Mouse (Mus musculus) spleen, adult 18-20 months (tissue): Measurements from ENCODE around the gene Igfbp2.

Experiments used
- DNase-seq, 2 experiments: peaks; one replicate each; pipeline ENCODE4 v3.0.0; 2022; ENCODE audit warnings: mixed read lengths in 2 of 2

The Igfbp2 gene

DNA sequence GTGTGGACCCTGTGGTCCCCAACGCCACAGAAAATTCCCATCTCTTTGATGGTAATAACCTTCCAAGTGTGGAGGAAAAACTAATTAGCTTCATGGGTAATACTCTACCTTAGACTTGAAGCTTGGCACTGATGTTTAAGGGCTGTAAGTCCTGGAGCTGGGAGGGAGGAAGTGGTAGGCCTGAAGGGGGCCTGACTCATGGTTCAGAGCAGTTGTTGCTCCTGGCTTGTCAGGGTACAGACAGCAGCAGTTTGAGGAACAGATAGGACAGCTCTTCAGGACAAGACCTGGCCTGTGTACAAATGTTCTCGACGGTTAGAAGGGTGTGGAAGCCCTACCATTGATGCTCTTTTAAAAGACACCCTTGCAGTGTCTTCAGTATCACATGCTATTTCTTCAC, 8.7 kb upstream of the Igfbp2 start:
- DNase-seq: no peak

GRCm38 (mm10) chr1:72819995-72820394, 4.3 kb upstream of the Igfbp2 start:
- DNase-seq: no peak

DNA sequence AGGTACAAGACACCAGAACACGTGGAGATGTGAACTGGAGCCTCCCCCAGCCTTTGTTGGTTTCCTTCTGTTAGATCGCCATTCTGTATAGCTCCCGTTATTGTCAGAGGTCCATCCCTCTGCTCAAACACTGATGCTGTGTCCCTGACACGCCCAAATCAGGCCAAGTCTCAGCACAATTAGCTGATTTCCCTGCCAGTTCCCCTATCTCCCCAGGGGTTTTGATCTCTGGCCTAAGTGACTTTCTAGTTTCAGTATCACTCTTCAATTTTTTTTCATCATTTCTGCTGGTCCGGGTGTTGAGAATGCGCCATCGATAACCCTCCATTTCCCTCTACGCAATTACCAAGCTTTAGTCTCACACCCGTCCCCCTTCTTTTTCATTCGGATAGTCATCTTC, 1.4 kb upstream of the Igfbp2 start:
- DNase-seq: no peak

GRCm38 (mm10) chr1:72824707-72825101, 401 bp downstream of the Igfbp2 start:
- no peak for DNase-seq

DNA sequence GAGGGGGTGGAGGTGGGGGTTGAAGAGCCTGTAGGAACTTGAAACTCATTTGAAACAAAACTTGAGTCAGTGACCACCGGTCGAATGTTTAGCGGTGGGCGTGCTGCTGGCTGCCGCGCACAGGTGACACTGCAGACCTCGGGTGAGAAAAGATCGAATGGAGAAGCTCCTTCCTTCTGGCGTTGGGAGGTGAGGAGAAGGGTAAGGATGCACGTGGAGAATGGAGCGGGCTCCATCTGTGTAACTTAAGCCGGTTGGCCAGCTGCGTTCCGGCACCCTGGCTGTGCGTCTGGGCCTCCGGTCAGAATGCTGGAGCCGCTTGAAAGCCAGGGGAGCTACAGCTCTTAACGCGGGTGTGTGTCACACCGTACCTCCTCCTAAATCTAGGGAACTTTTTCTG, 983 bp downstream of the Igfbp2 start:
- DNase-seq: no peak

GRCm38 (mm10) chr1:72825921-72826320, 1.6 kb downstream of the Igfbp2 start:
- no peak for DNase-seq

DNA sequence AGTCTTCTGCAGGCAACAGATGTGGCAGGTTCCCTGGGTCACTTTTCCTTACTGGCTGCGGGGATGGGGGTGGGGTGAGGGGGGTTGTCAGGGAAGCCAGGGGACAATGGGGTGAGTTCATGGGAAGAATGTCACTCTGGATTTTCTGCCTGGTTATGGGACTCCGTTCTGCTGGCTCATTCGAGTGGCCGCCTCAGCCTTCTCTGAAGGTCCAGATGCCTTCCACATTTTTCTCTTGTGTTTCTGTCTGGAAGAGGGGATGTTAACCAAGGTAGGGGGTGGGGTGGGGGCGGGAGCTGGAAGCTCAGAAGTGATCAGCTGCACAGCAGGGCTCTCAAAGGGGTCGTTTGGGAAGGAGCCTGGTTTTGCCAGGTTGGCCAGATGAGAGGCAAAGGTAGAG, 2.1 kb downstream of the Igfbp2 start:
- DNase-seq: no peak

GRCm38 (mm10) chr1:72826931-72827330, 2.6 kb downstream of the Igfbp2 start:
- DNase-seq: no peak

DNA sequence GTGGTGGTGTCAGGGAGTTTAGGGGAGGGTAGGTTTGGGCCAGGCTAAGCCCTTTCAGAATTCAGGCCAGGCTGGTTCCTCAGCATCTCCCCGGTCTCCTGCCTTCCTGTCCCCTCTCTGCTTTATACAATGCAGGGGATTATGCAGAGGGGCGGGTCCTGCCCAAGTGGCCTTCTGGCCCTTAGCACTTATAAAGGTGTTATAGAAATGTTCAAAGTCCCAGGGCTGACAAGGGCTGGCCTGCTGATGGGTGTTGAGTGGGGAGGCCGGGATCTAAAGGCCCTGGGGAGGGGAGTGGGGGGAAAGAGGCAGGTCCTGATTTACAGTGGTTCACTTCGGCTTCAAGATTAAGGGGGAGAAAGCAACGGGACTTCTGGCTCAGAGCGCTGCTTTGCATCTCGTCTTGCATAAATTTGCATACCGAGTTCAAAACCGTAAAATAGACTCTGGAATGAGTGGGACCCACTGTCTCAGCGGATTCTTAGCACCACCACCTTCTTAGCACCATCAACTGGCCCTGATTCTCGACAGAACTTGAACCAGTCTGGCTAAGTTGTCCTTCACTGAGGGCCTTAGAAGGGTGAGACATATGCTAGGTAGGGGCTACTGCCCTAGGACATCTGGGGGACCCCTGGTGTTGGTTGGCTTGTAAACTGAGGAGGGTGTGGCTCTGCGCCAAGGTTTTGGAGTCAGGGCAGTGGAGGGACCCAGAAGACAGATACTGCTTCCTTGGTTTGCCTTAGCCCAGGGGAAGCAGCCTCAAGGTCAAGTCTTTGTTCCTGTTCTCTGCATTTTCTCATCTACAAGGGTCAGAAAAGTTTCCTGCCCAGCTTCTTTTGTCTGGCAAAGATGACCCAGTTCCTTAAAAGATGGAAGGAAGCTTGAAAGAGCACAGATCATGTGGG, 3.4 kb downstream of the Igfbp2 start:
- DNase-seq: no peak

DNA sequence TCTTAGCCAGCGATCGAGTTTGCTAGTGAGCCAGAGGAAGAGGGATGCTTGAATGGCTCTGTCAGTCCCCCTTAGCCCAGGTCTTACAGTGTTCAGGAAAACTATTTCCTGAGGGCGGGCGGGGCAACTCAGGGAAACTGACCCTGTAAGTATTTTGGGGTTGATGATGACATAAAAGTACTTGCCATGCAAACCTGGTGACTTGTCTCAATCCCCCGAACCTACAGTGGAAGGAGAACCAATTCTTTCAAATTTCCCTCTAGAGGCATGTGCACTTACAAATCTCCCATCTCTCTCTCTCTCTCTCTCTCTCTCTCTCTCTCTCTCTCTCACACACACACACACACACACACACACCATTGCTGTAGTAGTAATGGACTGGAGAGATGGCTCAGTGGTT, 4.5 kb downstream of the Igfbp2 start:
- DNase-seq: no peak

GRCm38 (mm10) chr1:72830485-72830884, 6.2 kb downstream of the Igfbp2 start:
- DNase-seq: no peak

- no peak for DNase-seq
These were observed 8.4 kb downstream of the Igfbp2 start for GRCm38 (mm10) chr1:72832715-72833153.

DNA sequence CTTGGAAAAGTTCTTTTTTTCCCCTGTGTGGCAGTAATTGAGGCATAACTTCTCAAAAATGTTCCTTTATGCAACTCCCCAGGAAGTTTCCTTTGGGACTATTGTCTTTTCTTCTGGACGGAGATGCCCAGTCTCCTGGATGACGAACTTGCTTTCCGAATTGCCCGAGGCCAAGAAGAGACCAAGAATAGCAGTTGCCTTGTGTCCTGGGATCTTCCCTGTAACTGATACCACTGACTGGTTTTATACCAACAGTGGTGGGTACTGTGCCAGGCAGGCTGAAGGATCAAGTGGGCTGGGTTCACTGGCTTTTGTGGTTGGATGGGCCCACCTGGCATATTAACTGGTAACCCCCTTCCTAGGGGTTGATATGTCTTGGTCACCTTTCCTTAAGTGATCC, 9.3 kb downstream of the Igfbp2 start:
- no peak for DNase-seq

DNA sequence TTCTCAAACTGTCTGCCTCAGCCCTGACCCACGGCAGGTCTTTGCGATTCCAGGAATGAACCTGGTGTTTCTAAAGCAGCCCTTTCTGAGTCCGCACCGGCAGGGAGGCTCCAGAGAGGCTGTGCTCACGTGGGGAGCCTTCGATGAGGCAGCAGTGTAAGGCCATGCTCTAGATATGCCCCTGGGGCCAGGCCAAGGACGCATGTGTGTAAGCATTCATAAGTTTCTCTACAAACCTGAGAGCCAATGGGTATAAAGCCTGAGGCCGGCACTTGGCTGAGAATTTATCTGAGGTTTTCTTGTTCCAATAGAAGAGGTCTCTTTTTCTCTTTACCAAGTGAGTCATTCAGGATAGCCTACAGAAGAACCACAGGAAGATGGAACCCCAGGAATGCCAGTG, 15.1 kb downstream of the Igfbp2 start:
- DNase-seq: no peak

DNA sequence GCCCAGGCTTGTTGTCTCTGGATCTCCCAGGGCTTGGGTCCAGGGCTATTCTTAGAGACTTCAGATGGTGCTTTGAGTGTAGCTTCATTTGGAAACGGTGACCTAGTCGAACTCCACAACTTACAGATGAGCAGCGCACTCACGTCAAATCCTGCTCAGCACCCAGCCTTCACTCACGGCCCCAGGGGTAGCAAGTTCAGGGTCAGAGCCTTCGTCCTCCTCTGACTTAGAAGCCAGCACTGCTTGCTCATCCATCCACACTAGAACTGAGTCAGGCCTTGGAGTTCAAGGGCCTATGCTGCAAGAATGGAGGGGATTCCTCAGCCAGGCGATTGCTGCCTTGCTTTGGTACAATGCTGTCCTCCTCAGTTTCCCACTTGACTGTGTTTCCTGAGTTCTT, 15.5 kb downstream of the Igfbp2 start:
- DNase-seq: no peak

DNA sequence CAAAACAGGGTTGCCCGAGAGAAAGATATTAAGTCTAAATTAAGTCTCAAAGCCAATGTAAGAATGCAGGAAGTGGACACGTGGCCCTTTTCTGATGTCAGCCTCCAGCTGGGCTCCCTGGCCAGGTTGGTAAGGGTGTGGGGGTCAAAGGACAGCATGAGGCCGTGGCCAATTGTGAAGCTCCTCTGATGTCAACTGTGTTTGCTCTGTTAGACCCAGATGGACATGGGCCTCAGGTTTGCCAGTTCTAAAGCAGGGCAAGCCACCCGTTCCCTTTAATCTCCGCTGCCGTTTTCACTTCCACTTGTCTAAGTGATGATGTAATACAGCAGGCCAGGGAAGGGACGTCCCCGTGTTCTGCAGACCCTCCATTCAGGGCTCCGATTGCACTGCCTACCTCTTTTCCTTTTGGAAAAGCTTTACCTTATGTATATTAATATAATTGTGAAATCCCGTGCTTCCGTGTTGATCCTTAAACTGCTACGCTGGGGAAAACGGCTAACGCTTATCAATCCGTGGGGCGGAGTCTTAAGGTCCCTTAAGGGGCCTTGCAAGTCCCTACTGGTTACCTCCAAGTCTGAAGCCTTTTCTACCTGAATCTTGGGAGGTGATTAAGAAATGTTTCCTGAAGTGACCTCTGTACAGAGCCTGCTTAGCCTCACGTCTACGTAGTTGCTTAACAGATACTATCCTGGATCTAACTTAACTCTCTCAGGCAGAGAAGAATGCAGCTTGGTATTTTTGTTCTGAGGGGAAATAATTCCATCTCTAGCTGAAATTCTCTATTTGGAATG, 18.6 kb downstream of the Igfbp2 start:
- no peak for DNase-seq

DNA sequence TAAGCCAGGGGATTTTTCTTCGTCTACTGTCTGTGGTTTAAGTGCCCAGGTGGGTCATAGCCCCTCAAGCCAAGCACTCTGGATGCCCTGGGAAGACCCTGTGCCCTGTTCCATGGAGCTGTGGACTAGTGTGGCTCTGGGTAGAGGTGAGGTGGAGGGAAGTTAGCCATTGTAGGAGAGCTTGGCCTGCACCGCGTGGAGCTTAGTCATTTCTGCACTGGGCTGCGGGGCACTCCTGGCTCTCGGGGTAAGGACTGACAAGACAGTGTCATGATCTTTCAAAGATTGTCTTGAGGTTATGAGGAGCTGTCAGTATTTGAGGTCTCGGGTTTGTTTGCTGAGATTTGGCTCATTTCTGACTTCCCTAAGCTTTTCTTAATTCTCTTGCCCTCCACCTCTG, 20.4 kb downstream of the Igfbp2 start:
- no peak for DNase-seq

DNA sequence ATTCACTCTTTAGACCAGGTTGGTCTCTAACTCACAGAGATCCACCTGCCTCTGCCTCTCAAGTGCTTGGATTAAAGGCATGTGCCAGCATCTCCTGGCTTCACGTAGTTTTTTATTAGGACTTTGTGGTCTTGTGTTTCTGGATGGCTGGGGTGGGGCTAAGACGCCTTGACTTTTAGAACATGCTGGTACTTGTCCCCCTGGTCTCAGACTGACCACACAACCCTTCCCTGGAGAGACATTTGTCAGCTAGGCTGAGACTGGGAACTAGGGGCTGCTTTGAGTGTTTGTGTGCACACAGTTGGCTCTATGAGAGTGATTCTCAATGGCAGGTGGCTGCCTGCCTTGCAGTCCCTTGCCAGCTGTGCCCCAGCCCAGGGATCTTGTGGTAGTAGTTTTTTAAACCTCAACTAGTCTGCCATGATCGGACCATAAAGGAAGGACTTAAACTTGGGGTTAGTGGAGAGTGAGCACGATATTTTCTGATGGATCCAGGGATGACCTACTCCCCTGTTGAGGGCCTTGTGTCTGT, 23.6 kb downstream of the Igfbp2 start:
- no peak for DNase-seq

DNA sequence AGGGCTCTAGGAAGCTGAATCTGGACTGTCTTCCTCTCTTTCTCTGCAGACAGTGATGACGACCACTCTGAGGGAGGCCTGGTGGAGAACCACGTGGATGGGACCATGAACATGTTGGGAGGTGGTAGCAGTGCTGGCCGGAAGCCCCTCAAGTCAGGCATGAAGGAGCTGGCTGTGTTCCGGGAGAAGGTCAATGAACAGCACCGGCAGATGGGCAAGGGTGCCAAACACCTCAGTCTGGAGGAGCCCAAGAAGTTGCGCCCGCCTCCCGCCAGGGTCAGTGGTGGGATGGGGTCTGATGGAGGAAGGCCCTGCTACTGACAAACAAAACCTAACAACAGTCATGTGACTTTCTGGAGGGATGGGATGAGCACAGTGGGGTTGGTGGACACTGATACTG, 24.7 kb downstream of the Igfbp2 start:
- DNase-seq: no peak

- no peak for DNase-seq
These were observed 29.5 kb downstream of the Igfbp2 start for GRCm38 (mm10) chr1:72853759-72854158.

DNA sequence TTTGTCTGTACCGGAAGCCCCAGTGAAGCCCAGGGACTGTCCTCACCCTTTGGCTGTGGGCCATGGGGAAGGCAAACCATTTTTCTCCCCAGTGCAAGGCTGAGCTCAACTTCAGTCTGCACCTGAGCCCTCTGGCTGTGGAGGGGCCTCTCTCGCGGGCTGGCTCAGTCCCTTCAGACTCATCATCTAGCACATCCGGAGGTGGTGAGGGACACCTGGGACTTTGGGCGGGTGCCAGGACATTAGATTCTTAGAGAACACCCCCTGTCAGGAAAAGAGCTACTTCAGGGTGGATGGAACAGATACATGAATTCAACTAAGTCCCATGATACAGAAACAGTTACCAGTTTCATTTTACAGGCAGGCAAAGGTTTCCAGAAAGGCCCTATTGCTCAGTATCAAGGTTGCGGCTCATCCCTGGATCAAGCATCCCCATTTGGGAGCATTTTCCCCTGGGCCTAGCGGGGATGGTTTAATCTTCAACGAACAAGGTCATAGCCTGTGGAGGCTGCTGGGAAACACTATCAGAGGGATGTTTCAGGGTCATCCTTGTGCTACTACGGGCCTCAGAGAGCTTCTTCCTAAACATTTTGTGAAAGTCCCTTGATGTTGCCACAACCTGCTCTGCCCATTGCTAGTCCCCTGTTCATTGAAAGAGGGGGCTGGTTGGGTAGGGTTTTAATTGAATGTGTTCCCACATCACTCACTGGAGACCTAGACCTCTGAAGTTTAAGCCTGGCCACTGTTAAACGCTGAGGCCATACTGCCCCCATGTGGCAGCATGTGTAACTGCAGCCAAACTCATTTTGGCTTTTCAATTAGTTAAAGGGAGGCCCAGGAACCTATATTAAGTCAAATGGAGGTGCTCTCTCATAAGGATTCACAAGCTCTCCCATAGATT, 30.3 kb downstream of the Igfbp2 start:
- no peak for DNase-seq

- DNase-seq: no peak
These were observed 31.4 kb downstream of the Igfbp2 start for GRCm38 (mm10) chr1:72855729-72856128.
